Mouse (Mus musculus): Measurements from ENCODE around the gene Cabp4. TPM values are rescaled to one million over a fixed set of nuclear protein-coding genes. Genes with fewer than 3 reads are reported as not detected.

The Cabp4 gene
- polyA plus RNA-seq, 1 experiment = 0.10 TPM

GRCm38 (mm10) chr19:4104675-4105194, 39.1 kb downstream of the Cabp4 start:
- Histone ChIP-seq H3K79me2 (ENCODE audit: control insufficient read depth, insufficient read depth) (peaks cover 5% of the 10 kb centered on the region), H3K4me2 (ENCODE audit: low read depth) (no peak overlapping the region), H3K4me3 (no peak overlapping the region), H3ac (ENCODE audit: control insufficient read depth, insufficient read length) (no peak overlapping the region), H3K27me3 (ENCODE audit: control insufficient read depth, insufficient read depth, insufficient read length) (no peaks in the 10 kb centered on the region), H3K36me3 (ENCODE audit: control insufficient read depth, insufficient read depth) (no peaks in the 10 kb centered on the region)
- TF ChIP-seq POLR2A (IDR thresholded peaks at IDR 0.05; ENCODE audit: insufficient read length, low read depth) (no peak), SRF (IDR thresholded peaks at IDR 0.05; ENCODE audit: control insufficient read depth, insufficient read length, low read depth) (no peak), TCF12 (IDR thresholded peaks at IDR 0.05; ENCODE audit: insufficient read depth, poor library complexity, severe bottlenecking) (no peak), TCF3 (IDR thresholded peaks at IDR 0.05; ENCODE audit: insufficient read length, low read depth) (no peak), REST (IDR thresholded peaks at IDR 0.05; ENCODE audit: insufficient read depth, insufficient read length) (no peak), MYOG (IDR thresholded peaks at IDR 0.05; ENCODE audit: control insufficient read depth in 1 of 3, insufficient read depth in 1 of 3, insufficient read length in 2 of 3, low read depth in 2 of 3) (no peak), POLR2AphosphoS2 (IDR thresholded peaks at IDR 0.05; ENCODE audit: insufficient read length, low read depth) (no peak), USF1 (IDR thresholded peaks at IDR 0.05; ENCODE audit: low read depth) (no peak), E2F4 (IDR thresholded peaks at IDR 0.05; ENCODE audit: insufficient read depth) (no peak), CEBPB (IDR thresholded peaks at IDR 0.05; ENCODE audit: insufficient read depth, poor library complexity, severe bottlenecking) (no peak)

GRCm38 (mm10) chr19:4103792-4104191, 40.0 kb downstream of the Cabp4 start:
- TF ChIP-seq TCF3 (IDR thresholded peaks at IDR 0.05; ENCODE audit: insufficient read length, low read depth) (no peak), SRF (IDR thresholded peaks at IDR 0.05; ENCODE audit: control insufficient read depth, insufficient read length, low read depth) (no peak), TCF12 (IDR thresholded peaks at IDR 0.05; ENCODE audit: insufficient read depth, poor library complexity, severe bottlenecking) (no peak), REST (IDR thresholded peaks at IDR 0.05; ENCODE audit: insufficient read depth, insufficient read length) (no peak), POLR2AphosphoS2 (IDR thresholded peaks at IDR 0.05; ENCODE audit: insufficient read length, low read depth) (no peak), MYOD1 (IDR thresholded peaks at IDR 0.05; ENCODE audit: control insufficient read depth in 1 of 3, insufficient read length in 2 of 3, low read depth in 2 of 3) (no peak), POLR2A (IDR thresholded peaks at IDR 0.05; ENCODE audit: insufficient read length, low read depth) (no peak)
- no peak overlapping the region for H3K4me2 ChIP-seq (ENCODE audit: low read depth)
- no peak overlapping the region for H3ac ChIP-seq (ENCODE audit: control insufficient read depth, insufficient read length)
- H3K27me3 ChIP-seq (ENCODE audit: control insufficient read depth, insufficient read depth, insufficient read length) = no peaks in the 10 kb centered on the region
- no peaks in the 10 kb centered on the region for H3K36me3 ChIP-seq (ENCODE audit: control insufficient read depth, insufficient read depth)
- peaks cover 5% of the 10 kb centered on the region for H3K79me2 ChIP-seq (ENCODE audit: control insufficient read depth, insufficient read depth)
- no peak overlapping the region for H3K4me3 ChIP-seq

GRCm38 (mm10) chr19:4103294-4103693, 40.5 kb downstream of the Cabp4 start:
- Histone ChIP-seq H3K27me3 (ENCODE audit: control insufficient read depth, insufficient read depth, insufficient read length) (no peaks in the 10 kb centered on the region), H3K36me3 (ENCODE audit: control insufficient read depth, insufficient read depth) (no peaks in the 10 kb centered on the region), H3K4me3 (no peak overlapping the region), H3K4me2 (ENCODE audit: low read depth) (no peak overlapping the region), H3ac (ENCODE audit: control insufficient read depth, insufficient read length) (no peak overlapping the region), H3K79me2 (ENCODE audit: control insufficient read depth, insufficient read depth) (peaks cover 7% of the 10 kb centered on the region)
- TF ChIP-seq TCF12 (IDR thresholded peaks at IDR 0.05; ENCODE audit: insufficient read depth, poor library complexity, severe bottlenecking) (no peak), E2F4 (IDR thresholded peaks at IDR 0.05; ENCODE audit: insufficient read depth) (no peak), POLR2A (IDR thresholded peaks at IDR 0.05; ENCODE audit: insufficient read length, low read depth) (no peak), MYOD1 (IDR thresholded peaks at IDR 0.05; ENCODE audit: control insufficient read depth in 1 of 3, insufficient read length in 2 of 3, low read depth in 2 of 3) (no peak), TCF3 (IDR thresholded peaks at IDR 0.05; ENCODE audit: insufficient read length, low read depth) (no peak), CEBPB (IDR thresholded peaks at IDR 0.05; ENCODE audit: insufficient read depth, poor library complexity, severe bottlenecking) (no peak), USF1 (IDR thresholded peaks at IDR 0.05; ENCODE audit: low read depth) (no peak), MYOG (IDR thresholded peaks at IDR 0.05; ENCODE audit: control insufficient read depth in 1 of 3, insufficient read depth in 1 of 3, insufficient read length in 2 of 3, low read depth in 2 of 3) (no peak), MAX (IDR thresholded peaks at IDR 0.05; ENCODE audit: low read depth) (no peak), POLR2AphosphoS2 (IDR thresholded peaks at IDR 0.05; ENCODE audit: insufficient read length, low read depth) (no peak), SRF (IDR thresholded peaks at IDR 0.05; ENCODE audit: control insufficient read depth, insufficient read length, low read depth) (no peak), REST (IDR thresholded peaks at IDR 0.05; ENCODE audit: insufficient read depth, insufficient read length) (no peak)

DNA sequence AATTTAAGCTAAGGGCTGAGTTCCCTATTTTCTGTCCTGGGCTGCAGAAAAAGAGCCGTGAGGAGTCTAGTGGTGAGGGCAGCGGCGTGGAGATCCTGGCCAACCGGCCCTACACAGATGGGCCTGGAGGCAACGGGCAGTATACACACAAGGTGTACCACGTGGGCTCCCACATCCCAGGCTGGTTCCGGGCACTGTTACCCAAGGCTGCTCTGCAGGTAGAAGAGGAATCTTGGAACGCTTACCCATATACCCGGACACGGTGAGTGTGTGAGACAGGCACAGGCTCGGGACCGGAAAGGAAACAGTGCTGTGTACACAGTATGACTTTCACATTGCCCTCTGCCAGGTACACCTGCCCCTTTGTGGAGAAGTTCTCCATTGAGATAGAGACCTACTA, 41.2 kb downstream of the Cabp4 start:
- TF ChIP-seq CEBPB (IDR thresholded peaks at IDR 0.05; ENCODE audit: insufficient read depth, poor library complexity, severe bottlenecking) = no peak
- no peak for TF ChIP-seq MYOD1 (IDR thresholded peaks at IDR 0.05; ENCODE audit: control insufficient read depth in 1 of 3, insufficient read length in 2 of 3, low read depth in 2 of 3)
- no peak for TF ChIP-seq MYOG (IDR thresholded peaks at IDR 0.05; ENCODE audit: control insufficient read depth in 1 of 3, insufficient read depth in 1 of 3, insufficient read length in 2 of 3, low read depth in 2 of 3)
- TF ChIP-seq TCF3 (IDR thresholded peaks at IDR 0.05; ENCODE audit: insufficient read length, low read depth) = no peak
- TF ChIP-seq SRF (IDR thresholded peaks at IDR 0.05; ENCODE audit: control insufficient read depth, insufficient read length, low read depth) = no peak
- TF ChIP-seq REST (IDR thresholded peaks at IDR 0.05; ENCODE audit: insufficient read depth, insufficient read length) = no peak
- TF ChIP-seq USF1 (IDR thresholded peaks at IDR 0.05; ENCODE audit: low read depth) = no peak
- no peaks in the 10 kb centered on the region for H3K27me3 ChIP-seq (ENCODE audit: control insufficient read depth, insufficient read depth, insufficient read length)
- H3K36me3 ChIP-seq (ENCODE audit: control insufficient read depth, insufficient read depth) = no peaks in the 10 kb centered on the region
- no peak overlapping the region for H3ac ChIP-seq (ENCODE audit: control insufficient read depth, insufficient read length)
- peaks cover 13% of the 10 kb centered on the region for H3K79me2 ChIP-seq (ENCODE audit: control insufficient read depth, insufficient read depth)
- no peak overlapping the region for H3K4me3 ChIP-seq
- H3K4me2 ChIP-seq (ENCODE audit: low read depth) = no peak overlapping the region

- TF ChIP-seq MYOD1 (IDR thresholded peaks at IDR 0.05; ENCODE audit: control insufficient read depth in 1 of 3, insufficient read length in 2 of 3, low read depth in 2 of 3) (no peak), MYOG (IDR thresholded peaks at IDR 0.05; ENCODE audit: control insufficient read depth in 1 of 3, insufficient read depth in 1 of 3, insufficient read length in 2 of 3, low read depth in 2 of 3) (no peak), SRF (IDR thresholded peaks at IDR 0.05; ENCODE audit: control insufficient read depth, insufficient read length, low read depth) (no peak), TCF3 (IDR thresholded peaks at IDR 0.05; ENCODE audit: insufficient read length, low read depth) (no peak), USF1 (IDR thresholded peaks at IDR 0.05; ENCODE audit: low read depth) (no peak), MAX (IDR thresholded peaks at IDR 0.05; ENCODE audit: low read depth) (no peak), POLR2A (IDR thresholded peaks at IDR 0.05; ENCODE audit: insufficient read length, low read depth) (no peak), POLR2AphosphoS2 (IDR thresholded peaks at IDR 0.05; ENCODE audit: insufficient read length, low read depth) (no peak)
- no peak overlapping the region for H3K4me3 ChIP-seq
- no peak overlapping the region for H3ac ChIP-seq (ENCODE audit: control insufficient read depth, insufficient read length)
- no peaks in the 10 kb centered on the region for H3K36me3 ChIP-seq (ENCODE audit: control insufficient read depth, insufficient read depth)
- H3K79me2 ChIP-seq (ENCODE audit: control insufficient read depth, insufficient read depth) = peaks cover 15% of the 10 kb centered on the region
- H3K27me3 ChIP-seq (ENCODE audit: control insufficient read depth, insufficient read depth, insufficient read length) = no peaks in the 10 kb centered on the region
- no peak overlapping the region for H3K4me2 ChIP-seq (ENCODE audit: low read depth)
These were observed 41.8 kb downstream of the Cabp4 start for GRCm38 (mm10) chr19:4102049-4102448.
